Mouse (Mus musculus): ENCODE results near the gene Prkab2. TPM values are rescaled to one million over a fixed set of nuclear protein-coding genes. Genes with fewer than 3 reads are reported as not detected.

Prkab2 gene
- total and polyA plus RNA-seq, 3 experiments, result 0.68 to 1.5 (median 1.4) TPM

GRCm38 (mm10) chr3:97676126-97676525 is 18.1 kb downstream of the Prkab2 start:
- in situ Hi-C loops (cut with MboI; ENCODE audit: low pct_ligation_motif_present, low pct_unique_long_range_greater_than_20kb, low sequenced_read_pairs), result loop anchor here (25.0 kb wide), 1 partner anchor 486 kb away; the partner anchor contains the start of gene Adam30
- H3K36me3 ChIP-seq (replicated peaks in 1 of 2; ENCODE audit: control insufficient read depth in 1 of 2, insufficient read depth in 1 of 2, low read length in 1 of 2), result peaks cover 0 to 6% of the 10 kb centered on the region in 2 experiments
- no peak overlapping the region for H3K27ac ChIP-seq (ENCODE audit: insufficient read depth, low read depth)
- no peak overlapping the region for H3K4me3 ChIP-seq (replicated peaks in 1 of 3; ENCODE audit: low read depth in 2 of 3, low read length in 2 of 3, poor library complexity in 1 of 3)
- H3K79me2 ChIP-seq (replicated peaks; ENCODE audit: control insufficient read depth, extremely low read depth, insufficient read depth, poor library complexity, severe bottlenecking), result no peaks in the 10 kb centered on the region
- H3K9ac ChIP-seq (ENCODE audit: insufficient read depth, low read depth), result no peak overlapping the region
- H3K27me3 ChIP-seq (replicated peaks), result no peaks in the 10 kb centered on the region
- peaks cover 0 to 6% of the 10 kb centered on the region in 2 experiments; a peak in 2 of 4 replicates for H3K4me1 ChIP-seq (ENCODE audit: control insufficient read depth in 1 of 2, insufficient read depth in 2 of 2)
- no peak for DNase-seq (ENCODE audit: extremely low read depth)
- no peaks in the 10 kb centered on the region for H3K9me3 ChIP-seq (replicated peaks; ENCODE audit: low read length)
- no peak overlapping the region for H3K4me2 ChIP-seq (ENCODE audit: insufficient read depth, low read depth, poor library complexity, severe bottlenecking)
- dilution Hi-C loops (cut with MboI; ENCODE audit: extremely low pct_ligation_motif_present, extremely low pct_unique_long_range_greater_than_20kb, low sequenced_read_pairs), result no loop called here
- TF ChIP-seq BHLHE40 (IDR thresholded peaks at IDR 0.05; ENCODE audit: low read depth, low read length) (no peak), USF1 (IDR thresholded peaks at IDR 0.05; ENCODE audit: low read depth, low read length) (no peak), JUND (conservative IDR thresholded peaks at IDR 0.05; ENCODE audit: low read depth, low read length) (no peak), UBTF (IDR thresholded peaks at IDR 0.05; ENCODE audit: low read depth, low read length) (no peak), ZKSCAN1 (IDR thresholded peaks at IDR 0.05; ENCODE audit: borderline replicate concordance, low read depth, low read length) (no peak), RAD21 (IDR thresholded peaks at IDR 0.05; ENCODE audit: low read depth, low read length) (no peak), ZMIZ1 (IDR thresholded peaks at IDR 0.05; ENCODE audit: low read depth, low read length) (no peak), MYC (IDR thresholded peaks at IDR 0.05; ENCODE audit: low read depth, low read length) (no peak), SMC3 (IDR thresholded peaks at IDR 0.05; ENCODE audit: low read depth, low read length) (no peak), MXI1 (IDR thresholded peaks at IDR 0.05; ENCODE audit: low read depth, low read length) (no peak), GABPA (IDR thresholded peaks at IDR 0.05; ENCODE audit: insufficient replicate concordance, low read depth, low read length) (no peak)

- no peaks in the 10 kb centered on the region for H3K9me3 ChIP-seq (replicated peaks; ENCODE audit: low read length)
- TF ChIP-seq MXI1 (IDR thresholded peaks at IDR 0.05; ENCODE audit: low read depth, low read length) (no peak), ELF1 (IDR thresholded peaks at IDR 0.05; ENCODE audit: low read depth, low read length) (no peak), ZKSCAN1 (IDR thresholded peaks at IDR 0.05; ENCODE audit: borderline replicate concordance, low read depth, low read length) (no peak), MEF2A (IDR thresholded peaks at IDR 0.05; ENCODE audit: borderline replicate concordance, low read depth, low read length) (no peak), CHD2 (IDR thresholded peaks at IDR 0.05; ENCODE audit: low read length) (no peak), IRF4 (IDR thresholded peaks at IDR 0.05; ENCODE audit: low read depth, low read length) (no peak), ETS1 (conservative IDR thresholded peaks at IDR 0.05; ENCODE audit: low read depth, low read length) (no peak), RCOR1 (conservative IDR thresholded peaks at IDR 0.05; ENCODE audit: low read depth, low read length) (no peak), USF1 (IDR thresholded peaks at IDR 0.05; ENCODE audit: low read depth, low read length) (no peak), JUN (IDR thresholded peaks at IDR 0.05; ENCODE audit: insufficient read depth, low read depth, low read length) (no peak), UBTF (IDR thresholded peaks at IDR 0.05; ENCODE audit: low read depth, low read length) (no peak), ZMIZ1 (IDR thresholded peaks at IDR 0.05; ENCODE audit: low read depth, low read length) (no peak), USF2 (conservative IDR thresholded peaks at IDR 0.05; ENCODE audit: low read depth, low read length) (no peak), GABPA (IDR thresholded peaks at IDR 0.05; ENCODE audit: insufficient replicate concordance, low read depth, low read length) (no peak), E2F4 (IDR thresholded peaks at IDR 0.05; ENCODE audit: insufficient replicate concordance, low read depth, low read length) (no peak), MAFK (IDR thresholded peaks at IDR 0.05; ENCODE audit: insufficient replicate concordance, low read length) (no peak), EP300 (IDR thresholded peaks at IDR 0.05; ENCODE audit: low read length) (no peak), BHLHE40 (IDR thresholded peaks at IDR 0.05; ENCODE audit: low read depth, low read length) (no peak), PAX5 (IDR thresholded peaks at IDR 0.05; ENCODE audit: low read length) (no peak)
- H3K4me3 ChIP-seq (replicated peaks in 1 of 3; ENCODE audit: low read depth in 2 of 3, low read length in 2 of 3, poor library complexity in 1 of 3), result no peak overlapping the region
- H3K27me3 ChIP-seq (replicated peaks), result no peaks in the 10 kb centered on the region
- dilution Hi-C loops (cut with MboI; ENCODE audit: extremely low pct_ligation_motif_present, extremely low pct_unique_long_range_greater_than_20kb, low sequenced_read_pairs) (no loop called here), in situ Hi-C loops (cut with MboI; ENCODE audit: low pct_ligation_motif_present, low pct_unique_long_range_greater_than_20kb, low sequenced_read_pairs) (loop anchor here (25.0 kb wide), 1 partner anchor 484 kb away; the partner anchor contains the start of gene Adam30)
- peaks cover 0 to 15% of the 10 kb centered on the region in 2 experiments; a peak in 2 of 4 replicates for H3K4me1 ChIP-seq (ENCODE audit: control insufficient read depth in 1 of 2, insufficient read depth in 2 of 2)
- DNase-seq (ENCODE audit: extremely low read depth), result no peak
- H3K9ac ChIP-seq (ENCODE audit: insufficient read depth, low read depth), result no peak overlapping the region
- no peak overlapping the region for H3K4me2 ChIP-seq (ENCODE audit: insufficient read depth, low read depth, poor library complexity, severe bottlenecking)
- H3K36me3 ChIP-seq (replicated peaks in 1 of 2; ENCODE audit: control insufficient read depth in 1 of 2, insufficient read depth in 1 of 2, low read length in 1 of 2), result peaks cover 0 to under 1% of the 10 kb centered on the region in 2 experiments
- no peak overlapping the region for H3K27ac ChIP-seq (ENCODE audit: insufficient read depth, low read depth)
- H3K79me2 ChIP-seq (replicated peaks; ENCODE audit: control insufficient read depth, extremely low read depth, insufficient read depth, poor library complexity, severe bottlenecking), result no peaks in the 10 kb centered on the region
Measured at GRCm38 (mm10) chr3:97678416-97678815, 20.4 kb downstream of the Prkab2 start.
